Mouse (Mus musculus) MEL (cell line): ENCODE data around the gene Erbb2. TPM values are rescaled to one million over a fixed set of nuclear protein-coding genes. Genes with fewer than 3 reads are reported as not detected.

Source experiments
- DNase-seq: peaks from one replicate; pipeline ENCODE4 v3.0.0; 2011; ENCODE audit warnings: low read depth, low spot score
- H3K27ac ChIP-seq: 2 replicates; pipeline ENCODE4 v1.5.1; 2012; ENCODE audit warnings: low read depth, mild to moderate bottlenecking, control low read depth, low read length, moderate library complexity; ENCODE audit not compliant: control insufficient read depth
- H3K27me3 ChIP-seq, 2 experiments: fragments of 150-350 bp in 1 of 2; sonication (generic) in 1 of 2; 2 replicates each; pipeline ENCODE4 v1.6.1; 2012; ENCODE audit warnings: low read length in 2 of 2, mild to moderate bottlenecking in 2 of 2, improper control_type of control experiment in 1 of 2, moderate library complexity in 1 of 2; ENCODE audit not compliant: insufficient read depth in 2 of 2, control insufficient read depth in 1 of 2
- H3K36me3 ChIP-seq, 2 experiments: 2 replicates each; pipeline ENCODE4 v1.6.1; 2012 to 2014; ENCODE audit warnings: low read length in 2 of 2, improper control_type of control experiment in 1 of 2, inconsistent platforms in 1 of 2, mild to moderate bottlenecking in 1 of 2; ENCODE audit not compliant: insufficient read depth in 2 of 2, control insufficient read depth in 1 of 2
- H3K4me1 ChIP-seq, 2 experiments: fragments of 150-350 bp in 1 of 2; sonication (generic) in 1 of 2; 2 replicates each; pipeline ENCODE4 v1.6.1; 2012; ENCODE audit warnings: low read length in 2 of 2, improper control_type of control experiment in 1 of 2, mild to moderate bottlenecking in 1 of 2; ENCODE audit not compliant: insufficient read depth in 2 of 2, control insufficient read depth in 1 of 2
- H3K4me3 ChIP-seq, 2 experiments: fragments of 150-350 bp in 1 of 2; sonication (generic) in 1 of 2; 2 replicates each; pipeline ENCODE4 v1.5.1; 2012; ENCODE audit warnings: low read depth in 2 of 2, low read length in 2 of 2, mild to moderate bottlenecking in 2 of 2, moderate library complexity in 2 of 2, control low read depth in 1 of 2, improper control_type of control experiment in 1 of 2; ENCODE audit not compliant: control insufficient read depth in 1 of 2, insufficient read depth in 1 of 2
- H3K79me2 ChIP-seq: 2 replicates; pipeline ENCODE4 v1.6.1; 2012; ENCODE audit warnings: mild to moderate bottlenecking, low read length, moderate library complexity; ENCODE audit not compliant: control insufficient read depth, poor library complexity, insufficient read depth
- H3K9ac ChIP-seq: 2 replicates; pipeline ENCODE4 v1.6.1; 2012; ENCODE audit warnings: low read depth, mild to moderate bottlenecking, control low read depth, low read length, moderate library complexity; ENCODE audit not compliant: control insufficient read depth, poor library complexity, severe bottlenecking
- H3K9me3 ChIP-seq: fragments of 150-350 bp; sonication (generic); replicated peaks from 2 replicates; pipeline ENCODE4 v1.6.1; 2012; ENCODE audit warnings: mild to moderate bottlenecking, low read length, improper control_type of control experiment, moderate library complexity; ENCODE audit not compliant: insufficient read depth
- BHLHE40 ChIP-seq: IDR thresholded peaks from 2 replicates; pipeline ENCODE4 v1.6.1; 2012; ENCODE audit warnings: low read depth, mild to moderate bottlenecking, inconsistent platforms, low read length, improper control_type of control experiment, borderline replicate concordance
- CHD1 ChIP-seq: IDR thresholded peaks from 2 replicates; pipeline ENCODE4 v1.6.1; 2012; ENCODE audit warnings: low read depth, mild to moderate bottlenecking, inconsistent platforms, low read length, improper control_type of control experiment
- CHD2 ChIP-seq: IDR thresholded peaks from 2 replicates; pipeline ENCODE4 v1.6.1; 2011; ENCODE audit warnings: low read length, improper control_type of control experiment
- CTCF ChIP-seq, 3 experiments: IDR thresholded peaks in 2 of 3; conservative IDR thresholded peaks in 1 of 3; 2 replicates each; pipeline ENCODE4 v1.5.1; 2011 to 2012; ENCODE audit warnings: low read length in 3 of 3, low read depth in 2 of 3, mild to moderate bottlenecking in 2 of 3, improper control_type of control experiment in 1 of 3, inconsistent platforms in 1 of 3, mixed read lengths in 1 of 3, moderate library complexity in 1 of 3; ENCODE audit not compliant: control insufficient read depth in 1 of 3, insufficient read depth in 1 of 3, poor library complexity in 1 of 3, severe bottlenecking in 1 of 3
- E2F4 ChIP-seq: IDR thresholded peaks from 2 replicates; pipeline ENCODE4 v1.6.1; 2011; ENCODE audit warnings: low read depth, low read length, improper control_type of control experiment, borderline replicate concordance
- ELF1 ChIP-seq: IDR thresholded peaks from 2 replicates; pipeline ENCODE4 v1.6.1; 2014; ENCODE audit warnings: low read depth, mild to moderate bottlenecking, inconsistent platforms, low read length, improper control_type of control experiment, moderate library complexity
- EP300 ChIP-seq, 2 experiments: IDR thresholded peaks; 2 replicates each; pipeline ENCODE4 v1.6.1; 2011; ENCODE audit warnings: improper control_type of control experiment in 2 of 2, low read length in 2 of 2, low read depth in 1 of 2, mild to moderate bottlenecking in 1 of 2
- GATA1 ChIP-seq: IDR thresholded peaks from 2 replicates; pipeline ENCODE4 v1.6.1; 2011; ENCODE audit warnings: low read depth, low read length, improper control_type of control experiment
- JUND ChIP-seq: IDR thresholded peaks from 2 replicates; pipeline ENCODE4 v1.6.1; 2011; ENCODE audit warnings: low read depth, mild to moderate bottlenecking, improper control_type of control experiment, low read length
- MEF2A ChIP-seq: IDR thresholded peaks from 2 replicates; pipeline ENCODE4 v1.6.1; 2014; ENCODE audit warnings: low read depth, mild to moderate bottlenecking, inconsistent platforms, low read length, improper control_type of control experiment; ENCODE audit not compliant: poor library complexity, insufficient replicate concordance, severe bottlenecking; ENCODE audit errors: extremely low read depth
- MXI1 ChIP-seq: IDR thresholded peaks from 2 replicates; pipeline ENCODE4 v1.6.1; 2011; ENCODE audit warnings: mild to moderate bottlenecking, low read depth, low read length, improper control_type of control experiment
- MYB ChIP-seq: IDR thresholded peaks from 2 replicates; pipeline ENCODE4 v1.6.1; 2011; ENCODE audit warnings: mild to moderate bottlenecking, low read depth, low read length, improper control_type of control experiment
- MYC ChIP-seq: IDR thresholded peaks from 2 replicates; pipeline ENCODE4 v1.6.1; 2011; ENCODE audit warnings: low read depth, mild to moderate bottlenecking, low read length, improper control_type of control experiment, moderate library complexity
- NRF1 ChIP-seq: IDR thresholded peaks from 2 replicates; pipeline ENCODE4 v1.6.1; 2014; ENCODE audit warnings: low read depth, mild to moderate bottlenecking, inconsistent platforms, low read length, improper control_type of control experiment, moderate library complexity; ENCODE audit not compliant: poor library complexity, insufficient read depth, severe bottlenecking
- POLR2AphosphoS2 ChIP-seq: IDR thresholded peaks from 2 replicates; pipeline ENCODE4 v1.6.1; 2011; ENCODE audit warnings: low read length, improper control_type of control experiment
- POLR2AphosphoS5 ChIP-seq: IDR thresholded peaks from 2 replicates; pipeline ENCODE4 v1.6.1; 2012; ENCODE audit warnings: low read depth, borderline replicate concordance, mild to moderate bottlenecking, inconsistent platforms, low read length, moderate library complexity, mixed read lengths
- RAD21 ChIP-seq: IDR thresholded peaks from 2 replicates; pipeline ENCODE4 v1.6.1; 2011; ENCODE audit warnings: mild to moderate bottlenecking, low read depth, low read length, improper control_type of control experiment
- SIN3A ChIP-seq: IDR thresholded peaks from 2 replicates; pipeline ENCODE4 v1.6.1; 2012; ENCODE audit warnings: low read length, improper control_type of control experiment, inconsistent platforms
- SMC3 ChIP-seq: IDR thresholded peaks from 2 replicates; pipeline ENCODE4 v1.6.1; 2011; ENCODE audit warnings: low read depth, low read length, improper control_type of control experiment
- TAL1 ChIP-seq: IDR thresholded peaks from 2 replicates; pipeline ENCODE4 v1.6.1; 2012; ENCODE audit warnings: mild to moderate bottlenecking, inconsistent platforms, low read length, moderate library complexity, mixed read lengths
- TBP ChIP-seq: IDR thresholded peaks from 2 replicates; pipeline ENCODE4 v1.8.0; 2011; ENCODE audit warnings: low read depth, low read length, improper control_type of control experiment
- UBTF ChIP-seq: IDR thresholded peaks from 2 replicates; pipeline ENCODE4 v1.6.1; 2012; ENCODE audit warnings: low read depth, mild to moderate bottlenecking, inconsistent platforms, low read length, improper control_type of control experiment, moderate library complexity, borderline replicate concordance; ENCODE audit not compliant: insufficient read depth
- USF1 ChIP-seq: IDR thresholded peaks from 2 replicates; pipeline ENCODE4 v1.6.1; 2014; ENCODE audit warnings: low read depth, mild to moderate bottlenecking, inconsistent platforms, low read length, improper control_type of control experiment, moderate library complexity
- ZC3H11A ChIP-seq: IDR thresholded peaks from 2 replicates; pipeline ENCODE4 v1.6.1; 2012; ENCODE audit warnings: low read depth, mild to moderate bottlenecking, inconsistent platforms, low read length, improper control_type of control experiment
- polyA plus RNA-seq, 2 experiments: library from polyadenylated mRNA; stranded (reverse) in 1 of 2; unstranded in 1 of 2; fragments of >175 nt in 1 of 2; fragments of >200 nt in 1 of 2; gene quantifications; 2 replicates each; pipeline versions ENCODE4 v1.2.1 to v1.2.4; 2012; ENCODE audit warnings: low replicate concordance in 2 of 2, low read depth in 1 of 2; ENCODE audit not compliant: insufficient read length in 2 of 2, insufficient read depth in 1 of 2, missing spikeins in 1 of 2
- total RNA-seq: library from RNA; depleted of rRNA; stranded (reverse); fragments of 300-350 nt; gene quantifications from 2 replicates; pipeline ENCODE4 v1.2.3, GENCODE M21; 2012

The Erbb2 gene
- total and polyA plus RNA-seq, 3 experiments = not detected

DNA sequence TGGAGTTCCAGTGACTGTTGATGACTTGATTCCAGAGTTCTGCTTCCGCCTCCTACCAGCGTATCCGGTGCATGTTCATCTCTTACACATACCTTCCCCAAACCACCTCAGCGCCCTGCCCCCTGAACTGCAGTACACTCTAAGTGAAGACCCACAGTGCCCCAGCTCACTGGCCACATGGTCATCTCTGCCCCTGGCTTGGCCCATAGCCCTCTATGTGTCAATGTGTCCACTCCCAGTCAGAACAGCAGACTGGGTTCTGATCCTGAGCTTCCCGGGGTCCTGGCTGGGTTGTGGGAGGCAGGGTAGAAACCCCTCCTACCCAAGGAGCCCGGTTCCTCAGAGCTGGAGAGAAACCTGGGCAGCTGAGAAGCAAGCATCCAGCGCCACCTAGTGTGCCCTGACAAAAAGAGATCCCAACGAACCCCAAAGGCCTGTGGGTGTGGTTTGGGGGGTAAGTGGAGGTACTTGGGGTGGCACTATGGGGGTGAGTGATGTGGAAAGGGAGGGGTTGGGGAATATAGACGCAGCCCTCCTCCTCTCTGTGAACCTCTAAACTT is 23.0 kb upstream of the Erbb2 start:
- no peaks in the 10 kb centered on the region for H3K9me3 ChIP-seq
- no peaks in the 10 kb centered on the region for H3K27me3 ChIP-seq
- no peak overlapping the region for H3K27ac ChIP-seq
- no peak overlapping the region for H3K9ac ChIP-seq
- peak; percentile 84 for DNase-seq
- H3K4me1 ChIP-seq = peaks cover 12 to 34% of the 10 kb centered on the region in 2 experiments
- peak; percentile 56; the same call in 1 of the 2 replicates for TF ChIP-seq ZC3H11A
- TF ChIP-seq CTCF (IDR thresholded peaks at IDR 0.05 in 2 of 3, conservative IDR thresholded peaks at IDR 0.05 in 1 of 3; ENCODE audit: control insufficient read depth in 1 of 3, insufficient read depth in 1 of 3, low read depth in 2 of 3, low read length in 3 of 3, poor library complexity in 1 of 3, severe bottlenecking in 1 of 3) = peak; percentile 58 to 96 (median 93)
- peak; percentile 78 for TF ChIP-seq SMC3
- TF ChIP-seq TBP = no peak
- TF ChIP-seq SIN3A = 0 out of 2 replicates have a peak, but pooled peaks have one; percentile 7
- TF ChIP-seq CHD2 = no peak
- TF ChIP-seq RAD21 = peak; percentile 89
- TF ChIP-seq, all 39 proteins: peak for 5
- H3K79me2 ChIP-seq = no peaks in the 10 kb centered on the region
- H3K36me3 ChIP-seq = peaks cover 0 to 15% of the 10 kb centered on the region in 2 experiments; a peak in 2 of 4 replicates
- no peak overlapping the region for H3K4me3 ChIP-seq

DNA sequence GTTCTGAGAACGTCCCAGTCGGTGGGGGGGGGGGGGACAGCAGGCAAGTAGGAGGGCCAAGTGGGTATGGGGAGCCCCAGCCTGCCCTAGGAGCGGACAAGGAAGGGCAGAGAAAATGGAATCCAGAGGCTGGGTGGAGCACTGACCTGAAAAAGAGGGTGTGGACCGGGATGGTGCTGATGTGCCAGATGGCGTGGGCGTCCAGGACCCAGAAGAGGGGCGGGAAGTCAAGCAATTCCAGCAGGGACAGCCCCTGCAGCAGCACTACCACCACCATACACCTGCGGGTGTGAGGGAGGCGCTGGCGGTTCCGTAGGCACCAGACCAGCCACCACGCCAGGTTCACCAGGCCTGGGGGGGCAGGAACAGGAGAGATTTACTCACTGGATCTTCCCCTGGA is 22.1 kb upstream of the Erbb2 start:
- no peak for DNase-seq
- H3K27me3 ChIP-seq = no peaks in the 10 kb centered on the region
- no peak overlapping the region for H3K27ac ChIP-seq
- H3K4me3 ChIP-seq = no peak overlapping the region
- H3K9ac ChIP-seq = no peak overlapping the region
- peaks cover 0 to 23% of the 10 kb centered on the region in 2 experiments; a peak in 2 of 4 replicates for H3K36me3 ChIP-seq
- H3K4me1 ChIP-seq = peaks cover 21 to 43% of the 10 kb centered on the region in 2 experiments
- H3K79me2 ChIP-seq = no peaks in the 10 kb centered on the region
- H3K9me3 ChIP-seq = no peaks in the 10 kb centered on the region
- TF ChIP-seq UBTF (no peak), GATA1 (no peak), ELF1 (no peak), EP300 (IDR thresholded peaks at IDR 0.05; ENCODE audit: low read depth in 1 of 2, low read length in 2 of 2) (no peak), MYC (no peak), POLR2AphosphoS2 (no peak), NRF1 (no peak), SMC3 (no peak), TAL1 (no peak), SIN3A (no peak), POLR2AphosphoS5 (no peak), ZC3H11A (no peak), USF1 (no peak), MYB (no peak), BHLHE40 (no peak), CHD1 (no peak), MXI1 (no peak), MEF2A (no peak), E2F4 (no peak), JUND (no peak)
- TF ChIP-seq, all 39 proteins: peak for 0
